Mouse (Mus musculus): ENCODE results near the gene Olfr146.

The Olfr146 gene

DNA sequence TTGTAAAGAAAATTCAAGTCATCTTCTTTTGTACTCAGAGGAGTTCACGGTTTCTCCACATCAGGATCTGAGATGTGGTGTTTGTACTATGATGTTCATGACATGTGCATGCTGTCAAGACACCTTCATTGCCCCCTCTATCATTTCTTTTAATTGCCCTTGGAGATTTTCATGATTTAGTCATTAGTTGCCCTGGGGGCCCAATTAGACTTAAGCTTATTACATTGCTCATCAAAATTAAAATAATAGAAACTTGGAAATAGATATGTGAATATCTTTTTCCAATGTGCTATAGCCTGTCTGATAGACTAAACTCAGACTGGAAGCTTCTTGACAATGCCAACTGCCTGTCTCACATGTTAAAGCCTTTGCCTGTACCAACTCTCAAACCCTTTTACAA, at the start of gene Olfr146:
Gene Olfr146, minus strand, starts transcription at position 101 of the 400 bp plus-strand sequence.
- DNase-seq, result no peak

DNA sequence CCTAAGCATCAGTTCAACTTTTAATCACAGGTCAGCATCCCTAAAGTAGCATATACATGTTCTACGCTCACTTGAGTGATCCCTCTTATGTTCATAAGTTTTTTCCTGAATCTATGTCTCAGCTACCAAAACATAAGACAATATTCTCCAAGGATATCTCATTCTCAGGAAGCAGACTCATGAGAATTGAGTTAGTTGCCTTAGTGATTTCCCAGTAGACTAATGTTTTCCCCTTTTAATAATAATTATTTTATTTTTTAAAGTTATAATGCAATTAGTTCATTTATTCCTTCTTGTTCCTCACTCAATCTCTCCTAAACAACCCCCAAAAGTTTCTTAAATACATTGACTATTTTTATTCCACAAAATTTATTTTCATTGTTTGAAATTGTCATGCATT, 41.7 kb upstream of the Olfr146 start, which contains the start of gene Olfr937:
Gene Olfr937, minus strand, starts transcription at position 101 of the 400 bp plus-strand sequence.
- DNase-seq, result no peak

DNA sequence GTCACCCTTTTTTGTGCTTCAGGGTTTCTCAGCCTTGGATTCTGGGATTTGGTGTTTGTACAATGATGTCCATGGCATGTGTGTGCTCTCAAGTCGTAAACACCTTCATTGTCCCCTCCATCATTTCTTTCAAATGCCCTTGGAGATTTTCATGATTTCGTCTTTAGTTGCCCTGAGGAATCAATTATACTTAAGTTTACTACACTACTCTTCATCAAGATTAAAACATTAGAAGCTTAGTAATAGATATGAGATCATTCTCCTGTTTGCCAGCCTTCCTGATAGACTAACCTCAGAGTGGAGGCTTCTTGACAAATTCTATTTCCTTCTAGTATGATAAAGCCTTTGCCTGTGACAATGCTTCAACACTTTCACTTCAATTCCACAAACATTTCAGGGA, 23.6 kb downstream of the Olfr146 start, which contains the start of gene Olfr935:
Gene Olfr935, minus strand, starts transcription at position 101 of the 400 bp plus-strand sequence.
- DNase-seq, result no peak

DNA sequence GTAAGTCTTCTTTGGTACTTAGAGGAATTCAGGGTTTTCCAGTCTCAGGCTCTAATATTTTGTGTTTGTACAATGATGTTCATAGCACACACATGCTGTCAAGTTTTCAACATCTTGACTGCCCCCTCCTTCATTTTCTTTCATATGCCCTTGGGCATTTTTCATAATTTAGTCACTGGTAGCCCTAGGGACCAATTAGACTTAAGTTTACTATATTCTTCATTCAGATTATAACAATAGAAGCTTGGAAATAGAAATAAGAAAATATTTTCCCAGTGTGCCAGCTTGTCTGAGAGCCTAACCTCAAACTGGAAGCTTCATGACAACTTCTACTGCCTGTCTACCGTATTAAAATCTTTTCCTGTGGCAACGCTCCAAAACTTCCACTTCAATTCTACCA, 35.0 kb downstream of the Olfr146 start, which contains the start of gene Olfr934:
Gene Olfr934, minus strand, starts transcription at position 101 of the 400 bp plus-strand sequence.
- no peak for DNase-seq

DNA sequence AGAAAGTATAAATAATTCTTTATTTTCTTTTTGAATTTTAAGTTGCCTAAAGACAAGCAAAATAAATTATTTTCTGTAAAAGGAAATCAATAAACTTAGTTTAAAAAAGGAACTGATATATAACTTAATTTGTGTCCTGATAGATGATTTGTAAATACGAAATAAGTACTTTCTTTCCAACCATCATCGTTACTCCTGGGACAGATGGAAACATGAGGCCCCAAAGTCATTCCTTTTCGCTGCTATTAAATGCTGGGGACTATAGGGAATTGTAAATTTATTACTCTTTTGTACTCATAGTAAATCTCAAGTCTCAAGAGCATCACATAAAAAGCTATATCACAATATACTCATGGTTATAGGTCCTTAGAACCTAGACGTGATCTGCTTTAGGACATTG, 51.2 kb downstream of the Olfr146 start, which contains the start of gene Olfr933:
Gene Olfr933, plus strand, starts transcription at position 301 of the 400 bp plus-strand sequence.
- DNase-seq, result no peak

All from kidney, adult 18-20 months (tissue).